Mouse (Mus musculus) neural tube, embryonic 10.5 days (tissue): ENCODE data around the gene Spocd1.
A peak's percentile ranks its signal among the peaks of the same experiment; 100 is the strongest.

Experiments
- DNase-seq: peaks from one replicate; pipeline ENCODE4 v3.0.0-alpha.2; 2017; ENCODE audit warnings: low spot score; ENCODE audit errors: extremely low spot score

Gene Spocd1

GRCm38 (mm10) chr4:129970861-129971260 is 41.8 kb downstream of the Spocd1 start:
- DNase-seq = no peak

- no peak for DNase-seq
These were observed 42.9 kb downstream of the Spocd1 start for GRCm38 (mm10) chr4:129971989-129972388.

GRCm38 (mm10) chr4:129974285-129974684 is 45.2 kb downstream of the Spocd1 start:
- no peak for DNase-seq

GRCm38 (mm10) chr4:129977256-129977655 is 48.2 kb downstream of the Spocd1 start:
- DNase-seq = no peak

DNA sequence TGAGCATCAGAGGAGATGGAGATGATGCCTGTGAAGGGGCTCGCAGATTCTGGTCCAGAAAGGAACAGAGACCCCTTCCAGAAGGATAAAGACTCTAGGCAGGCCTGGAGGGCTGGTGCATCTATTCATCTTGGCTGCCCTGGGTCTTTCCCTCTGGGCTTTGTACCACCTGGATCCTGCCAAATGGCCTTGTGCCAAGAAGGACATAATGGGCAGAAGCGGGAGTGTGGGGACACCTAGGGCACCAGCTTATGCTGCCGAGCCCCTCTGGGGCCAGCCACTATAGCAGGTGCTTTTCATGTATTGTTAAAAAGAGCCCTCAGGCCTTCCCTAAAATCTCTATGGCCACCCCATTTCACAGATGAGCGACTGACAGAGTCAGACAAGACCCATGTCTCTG is 49.2 kb downstream of the Spocd1 start:
- DNase-seq = no peak

GRCm38 (mm10) chr4:129978930-129979329 is 49.9 kb downstream of the Spocd1 start:
- DNase-seq = no peak

- DNase-seq = no peak
These were observed 52.6 kb downstream of the Spocd1 start for GRCm38 (mm10) chr4:129981657-129982056.

- DNase-seq = no peak
These were observed 54.0 kb downstream of the Spocd1 start for GRCm38 (mm10) chr4:129983046-129983445.

GRCm38 (mm10) chr4:129983764-129984420 is 54.8 kb downstream of the Spocd1 start:
- peak; percentile 69 for DNase-seq

DNA sequence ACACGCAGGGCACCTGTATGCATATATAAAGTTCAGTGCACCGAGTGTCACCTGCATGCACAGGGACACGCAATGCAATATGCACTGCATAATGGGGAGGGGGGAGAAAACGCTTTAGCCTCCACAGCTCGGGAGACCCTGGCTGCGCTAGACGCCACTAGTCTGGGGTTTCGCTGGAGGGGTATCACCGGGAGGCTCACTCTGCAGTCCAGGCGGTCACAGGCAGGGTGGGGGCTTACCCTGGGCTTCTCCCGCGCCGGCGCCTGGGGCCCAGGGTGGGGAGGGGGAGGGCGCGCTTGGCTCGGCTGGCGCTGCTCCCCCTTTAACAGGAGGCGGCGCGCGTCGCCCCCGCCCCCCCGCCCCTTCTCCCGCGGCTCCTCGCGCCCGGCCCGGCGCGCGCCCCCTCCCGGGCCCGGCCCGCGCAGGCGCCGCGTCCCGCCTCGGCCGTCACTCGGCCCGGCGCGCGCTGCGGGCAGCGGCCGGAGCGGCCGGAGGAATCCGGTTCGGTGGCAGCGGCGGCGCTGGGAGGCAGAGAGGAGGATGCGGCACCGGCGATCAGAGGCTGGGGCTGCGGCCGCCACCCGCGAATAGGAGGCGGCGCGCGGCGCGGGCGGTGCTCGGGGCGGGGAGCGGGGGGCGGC is 55.5 kb downstream of the Spocd1 start, which contains the start of gene Adgrb2:
Gene Adgrb2, plus strand, starts transcription at position 450 of the 641 bp plus-strand sequence.
- peak; percentile 37 for DNase-seq

- peak; percentile 60 for DNase-seq
These were observed 56.2 kb downstream of the Spocd1 start for GRCm38 (mm10) chr4:129985161-129985670.

- DNase-seq = peak; percentile 69
These were observed 56.8 kb downstream of the Spocd1 start for GRCm38 (mm10) chr4:129985671-129986441.

DNA sequence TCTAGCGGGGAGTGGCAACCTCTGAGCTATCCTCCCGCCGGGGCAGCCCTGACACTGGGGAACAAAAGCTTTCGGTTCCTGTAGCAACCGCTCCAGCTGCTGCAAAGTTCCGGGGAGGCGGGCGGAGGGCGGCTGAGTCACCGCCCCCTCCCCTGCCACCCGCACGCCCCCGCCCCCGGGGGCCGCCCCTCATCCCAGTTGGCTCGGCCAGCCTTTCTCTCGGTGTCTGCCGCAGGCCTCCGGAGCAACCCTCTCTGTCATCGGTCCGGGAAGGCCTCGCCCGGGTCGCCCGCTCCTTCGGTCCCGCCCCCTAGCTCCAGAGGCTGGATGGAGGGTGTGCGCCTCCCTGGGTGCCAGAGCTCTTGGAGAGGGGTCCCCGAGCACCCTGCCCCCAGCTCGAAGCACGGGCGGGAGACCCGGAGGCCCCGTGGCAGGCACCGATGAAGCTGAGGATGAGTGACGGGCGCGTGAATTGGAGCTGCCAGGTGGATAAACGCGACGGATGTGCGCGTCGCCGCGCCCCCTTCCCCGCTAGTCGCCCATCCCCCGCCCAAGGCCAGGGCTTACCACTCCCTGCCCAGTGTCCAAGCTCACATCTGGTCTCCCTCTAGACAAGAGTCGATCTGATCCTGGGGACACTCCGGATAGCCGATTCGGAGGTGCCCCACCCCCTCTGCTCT is 58.9 kb downstream of the Spocd1 start:
- DNase-seq = peak; percentile 54

DNA sequence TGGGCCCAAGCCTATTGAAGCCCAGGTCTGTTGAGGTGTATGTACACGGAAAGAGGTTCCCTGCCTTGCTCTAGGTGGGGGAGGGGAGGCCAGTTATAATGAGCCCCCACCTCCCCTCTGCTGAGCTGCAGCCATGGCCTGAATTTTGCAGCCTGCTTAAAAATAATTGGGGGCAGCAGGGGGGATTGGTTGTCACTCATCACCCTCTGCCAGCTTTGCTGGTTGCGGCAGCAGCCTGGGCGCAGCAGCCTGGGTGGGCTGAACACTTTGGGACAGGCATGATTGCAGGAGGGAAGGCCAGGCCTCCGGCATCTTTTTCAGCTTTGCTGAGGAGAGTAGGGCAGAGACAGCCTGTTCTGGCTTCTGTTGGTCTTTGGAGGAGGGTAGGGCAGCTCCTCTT is 60.9 kb downstream of the Spocd1 start:
- no peak for DNase-seq

DNA sequence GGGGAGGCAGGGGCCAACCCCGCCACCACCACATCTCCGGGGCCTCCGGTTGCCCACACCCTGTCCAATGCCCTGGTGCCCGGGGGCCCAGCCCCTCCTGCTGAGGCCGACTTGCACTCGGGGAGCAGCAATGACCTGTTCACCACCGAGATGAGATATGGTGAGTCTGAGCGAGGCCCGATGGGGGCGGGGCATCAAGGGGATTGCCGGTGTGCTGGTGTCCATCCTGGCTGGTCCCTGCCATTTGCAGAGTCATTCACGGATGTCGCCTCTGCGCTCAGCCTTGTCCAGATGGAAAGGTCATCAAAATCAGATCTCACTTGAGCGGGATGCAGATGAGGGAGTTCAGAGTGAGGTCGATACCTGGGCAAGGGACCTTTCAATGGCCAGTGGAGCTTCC is 63.7 kb downstream of the Spocd1 start:
- no peak for DNase-seq

- DNase-seq = no peak
These were observed 64.2 kb downstream of the Spocd1 start for GRCm38 (mm10) chr4:129993213-129993612.

GRCm38 (mm10) chr4:129993944-129994695 is 65.1 kb downstream of the Spocd1 start:
- DNase-seq = no peak

DNA sequence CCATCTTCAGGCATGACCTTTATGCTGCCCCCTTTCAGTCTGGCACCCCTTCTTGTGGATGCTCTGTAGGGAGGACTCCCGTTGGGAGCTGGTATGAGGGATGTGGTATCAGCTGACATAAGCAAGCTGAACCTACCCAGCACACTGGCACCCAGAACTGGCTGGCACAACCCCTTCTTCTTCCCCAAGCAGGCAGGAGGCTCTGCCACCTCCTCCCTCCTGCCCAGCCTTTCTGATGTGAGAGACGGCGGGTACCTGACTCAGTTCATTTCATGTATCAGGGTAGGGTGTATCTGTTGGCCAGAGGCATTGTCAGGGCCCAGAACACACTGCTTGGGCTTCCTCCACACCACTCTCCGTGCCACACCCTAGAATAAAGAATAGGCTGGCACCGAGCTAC is 65.7 kb downstream of the Spocd1 start:
- no peak for DNase-seq

GRCm38 (mm10) chr4:129995255-129995654 is 66.2 kb downstream of the Spocd1 start:
- no peak for DNase-seq

DNA sequence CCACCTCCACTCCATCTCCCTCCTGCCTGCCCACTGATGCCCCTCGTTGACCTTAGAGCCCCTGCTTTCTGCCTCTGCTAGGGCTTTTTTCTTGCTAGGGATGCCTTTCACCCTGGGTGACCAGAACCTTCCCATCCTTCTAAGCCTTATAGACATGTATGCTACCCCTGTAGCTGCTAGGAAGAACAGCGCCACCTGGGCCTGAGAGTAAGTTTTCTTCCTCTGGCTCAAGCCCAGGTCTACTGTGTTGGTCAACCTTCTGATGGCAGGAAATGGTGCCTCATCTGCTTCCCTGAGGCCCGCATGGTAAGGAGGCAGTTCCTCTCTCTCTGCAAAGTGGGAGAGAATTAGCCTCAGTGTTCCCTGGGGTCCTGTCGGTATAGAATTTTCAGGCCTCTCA is 67.0 kb downstream of the Spocd1 start:
- DNase-seq = no peak

DNA sequence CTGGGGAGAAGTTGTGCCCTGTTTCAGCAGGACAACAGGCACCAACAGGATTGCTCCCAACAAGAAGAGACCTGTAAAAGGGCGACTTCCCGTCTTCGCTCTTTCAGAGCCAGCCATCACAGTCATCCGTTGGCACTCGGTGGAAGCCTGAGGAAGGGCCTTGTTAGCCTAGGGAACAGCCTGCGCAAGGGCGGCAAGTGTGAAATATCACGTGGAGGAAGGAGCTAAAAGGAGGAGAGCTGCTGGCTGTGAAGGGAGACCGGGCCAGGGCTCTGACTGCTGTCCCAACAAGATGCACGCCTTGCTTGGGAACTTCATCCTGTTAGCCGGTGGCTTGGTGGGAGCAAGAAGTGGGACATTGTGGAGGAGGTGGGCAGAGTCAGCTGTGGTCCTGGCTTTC is 69.1 kb downstream of the Spocd1 start:
- DNase-seq = no peak
